Mouse (Mus musculus) C2C12 (cell line): Measurements from ENCODE around the gene Hnrnpl.

Source experiments
- CEBPB ChIP-seq: IDR thresholded peaks from one replicate; pipeline ENCODE4 v1.6.1; 2011; ENCODE audit warnings: low read depth, mild to moderate bottlenecking, control low read depth, moderate library complexity
- CTCF ChIP-seq: IDR thresholded peaks from one replicate; pipeline ENCODE4 v1.5.1; 2011; ENCODE audit not compliant: control insufficient read depth, insufficient read depth, insufficient read length
- FOSL1 ChIP-seq: IDR thresholded peaks from one replicate; pipeline ENCODE4 v1.8.0; 2011; ENCODE audit warnings: mild to moderate bottlenecking, low read length; ENCODE audit not compliant: poor library complexity, insufficient read depth, severe bottlenecking
- MYOD1 ChIP-seq: IDR thresholded peaks from one replicate; pipeline ENCODE4 v1.6.1; 2011; ENCODE audit warnings: low read depth; ENCODE audit not compliant: control insufficient read depth, insufficient read length
- MYOG ChIP-seq: IDR thresholded peaks from one replicate; pipeline ENCODE4 v1.6.1; 2011; ENCODE audit not compliant: control insufficient read depth, insufficient read length; ENCODE audit errors: extremely low read depth
- USF1 ChIP-seq: IDR thresholded peaks from one replicate; pipeline ENCODE4 v1.6.1; 2011; ENCODE audit warnings: low read depth, mild to moderate bottlenecking, control low read depth, moderate library complexity

DNA sequence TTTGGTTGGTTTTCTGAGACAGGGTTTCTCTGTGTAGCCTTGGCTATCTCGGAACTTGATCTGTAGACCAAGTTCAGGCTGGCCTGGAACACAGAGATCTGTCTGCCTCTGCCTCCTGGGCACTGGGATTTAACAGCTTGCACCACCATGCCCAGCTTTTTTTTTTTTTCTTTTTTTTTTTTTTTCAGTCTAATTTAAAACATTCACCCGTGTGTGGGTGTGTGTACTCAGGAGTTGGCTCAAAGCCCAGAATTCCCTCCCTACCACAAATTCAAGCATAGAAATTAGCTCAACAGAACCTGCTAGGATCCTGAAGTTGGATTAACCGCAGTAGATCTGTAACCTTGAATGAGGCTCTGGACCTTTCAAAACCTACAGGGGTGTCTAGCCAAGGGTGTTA lies 19.0 kb downstream of the Hnrnpl start:
- TF ChIP-seq CTCF (no peak), MYOD1 (no peak), USF1 (no peak), CEBPB (no peak), MYOG (no peak), FOSL1 (no peak)
